Mouse (Mus musculus) forebrain, postnatal 0 days (tissue): ENCODE measurements at regions not wholly inside any gene's neighbourhood (a gene's known extent, or its start where the extent isn't known, plus 50 kb on each side); places are given as distances from the start of the nearest gene placed in this dataset.

Source experiments
- ATAC-seq: fragments of 200-750 bp; cut with Nextera tagmentation; 2 replicates; pipeline ENCODE4 v1.8.0; 2017; ENCODE audit warnings: mild to moderate bottlenecking, moderate library complexity
- DNase-seq: peaks from one replicate; pipeline ENCODE4 v3.0.0-alpha.2; 2015
- H3K27ac ChIP-seq: fragments of 300-500 bp; sonication (generic); 2 replicates; pipeline ENCODE4 v1.5.1; 2014; ENCODE audit warnings: low read depth, mild to moderate bottlenecking, antibody characterized with exemption, low read length, moderate library complexity, mixed read lengths
- H3K27me3 ChIP-seq: fragments of 300-500 bp; sonication (generic); 2 replicates; pipeline ENCODE4 v1.6.1; 2014; ENCODE audit warnings: mild to moderate bottlenecking, low read length, mixed read lengths; ENCODE audit not compliant: insufficient read depth
- H3K36me3 ChIP-seq: fragments of 300-500 bp; sonication (generic); 2 replicates; pipeline ENCODE4 v1.6.1; 2014; ENCODE audit warnings: mild to moderate bottlenecking, moderate library complexity; ENCODE audit not compliant: insufficient read depth
- H3K4me1 ChIP-seq: fragments of 300-500 bp; sonication (generic); 2 replicates; pipeline ENCODE4 v1.6.1; 2014; ENCODE audit warnings: antibody characterized with exemption; ENCODE audit not compliant: insufficient read depth
- H3K4me2 ChIP-seq: fragments of 300-500 bp; sonication (generic); 2 replicates; pipeline ENCODE4 v1.6.1; 2014; ENCODE audit warnings: low read depth, mild to moderate bottlenecking, moderate library complexity
- H3K4me3 ChIP-seq: fragments of 300-500 bp; sonication (generic); 2 replicates; pipeline ENCODE4 v1.5.1; 2014; ENCODE audit warnings: low read depth, low read length, mixed read lengths
- H3K9ac ChIP-seq: fragments of 300-500 bp; sonication (generic); 2 replicates; pipeline ENCODE4 v1.6.1; 2014; ENCODE audit warnings: mild to moderate bottlenecking
- H3K9me3 ChIP-seq: fragments of 300-500 bp; sonication (generic); 2 replicates; pipeline ENCODE4 v1.6.1; 2016; ENCODE audit warnings: low read length
- CTCF ChIP-seq: sonication (generic); IDR thresholded peaks from 2 replicates; pipeline ENCODE4 v1.5.1; 2016; ENCODE audit warnings: antibody characterized with exemption, control low read depth, low read depth
- WGBS: fragments of 180-500 bp; shearing (Covaris S2); extraction: QIAGEN DNeasy Blood & Tissue Kit; methylation state at CpG from one replicate; pipeline ENCODE4 v1.1.7; 2014; 5-methylcytosine and 5-hydroxymethylcytosine counted together

DNA sequence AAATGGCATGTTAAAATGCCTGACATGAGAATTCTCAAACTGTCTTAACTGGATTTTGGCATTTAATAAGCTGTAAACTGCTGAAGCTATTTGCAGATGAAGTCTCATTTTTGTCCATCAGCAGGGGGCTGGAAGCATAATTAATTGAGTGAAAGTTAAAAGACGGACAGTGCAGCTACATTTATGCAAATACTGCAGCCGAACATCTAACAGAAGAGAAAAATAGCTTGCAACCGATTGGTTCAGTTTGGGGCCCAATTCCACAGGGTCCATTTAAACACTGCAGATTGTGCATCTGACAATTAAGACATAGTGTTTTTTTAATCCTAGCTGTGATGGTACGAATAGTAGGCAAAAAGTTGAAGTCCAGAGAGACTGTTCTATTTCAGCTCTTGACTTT, 774.2 kb upstream of the Klhl1 start:
- ATAC-seq (no peak), DNase-seq (no peak)
- TF ChIP-seq CTCF: no peak
- Histone ChIP-seq H3K4me3 (no peak overlapping the region), H3K4me1 (no peaks in the 10 kb centered on the region), H3K27ac (no peak overlapping the region), H3K27me3 (no peaks in the 10 kb centered on the region), H3K9ac (no peak overlapping the region), H3K4me2 (no peak overlapping the region), H3K9me3 (no peaks in the 10 kb centered on the region), H3K36me3 (no peaks in the 10 kb centered on the region)
- WGBS: 19% methylated on average over 4 of the region's 4 CpGs

DNA sequence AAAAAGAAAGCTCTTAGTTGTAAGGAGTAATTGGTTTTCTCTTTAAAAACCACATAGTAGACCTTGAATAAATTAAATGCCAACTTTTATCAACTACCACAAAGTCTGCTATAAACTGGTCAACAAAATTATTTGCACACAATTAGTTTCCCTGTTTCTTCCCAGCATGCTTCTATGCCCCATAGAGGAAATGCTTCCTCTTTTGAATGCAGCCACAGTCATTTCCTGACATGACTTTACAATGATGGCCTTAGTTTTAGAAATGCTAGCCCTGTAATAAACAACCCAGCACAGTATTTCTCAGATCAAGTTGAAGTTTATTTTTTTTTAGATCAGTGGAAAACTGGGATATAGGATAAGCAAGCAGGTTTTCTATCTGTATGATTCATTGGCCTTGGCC, 768.5 kb upstream of the Klhl1 start:
- Histone ChIP-seq H3K4me1 (no peaks in the 10 kb centered on the region), H3K36me3 (no peaks in the 10 kb centered on the region), H3K9ac (no peak overlapping the region), H3K4me2 (no peak overlapping the region), H3K27ac (no peak overlapping the region), H3K27me3 (no peaks in the 10 kb centered on the region), H3K4me3 (no peak overlapping the region), H3K9me3 (no peaks in the 10 kb centered on the region)
- ATAC-seq: no peak
- DNase-seq: no peak
- no peak for TF ChIP-seq CTCF

DNA sequence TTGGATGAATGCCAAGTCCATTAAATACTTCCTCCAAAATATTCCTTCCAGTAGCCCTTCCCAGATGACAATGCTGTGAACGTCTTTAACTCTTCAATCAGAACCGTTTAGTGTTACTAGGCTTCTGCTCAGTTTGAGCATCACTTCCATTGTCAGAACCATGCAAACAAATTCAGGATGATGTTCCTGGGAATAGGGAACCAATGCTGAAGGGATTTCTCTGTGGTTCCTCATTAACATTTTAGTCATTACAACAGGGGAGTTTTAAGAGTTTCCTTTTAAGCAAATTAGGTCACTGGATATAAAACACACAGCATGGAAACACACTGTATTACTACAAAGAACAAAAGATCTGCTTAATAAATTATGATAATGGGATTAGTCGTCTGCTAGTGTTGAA, 739.6 kb upstream of the Klhl1 start:
- H3K9me3 ChIP-seq: no peaks in the 10 kb centered on the region
- H3K4me2 ChIP-seq: no peak overlapping the region
- ATAC-seq: no peak
- H3K36me3 ChIP-seq: no peaks in the 10 kb centered on the region
- no peak for TF ChIP-seq CTCF
- no peak overlapping the region for H3K9ac ChIP-seq
- no peak overlapping the region for H3K27ac ChIP-seq
- no peak overlapping the region for H3K4me3 ChIP-seq
- no peaks in the 10 kb centered on the region for H3K4me1 ChIP-seq
- WGBS: 16% methylated on average over 3 of the region's 3 CpGs
- no peak for DNase-seq
- no peaks in the 10 kb centered on the region for H3K27me3 ChIP-seq
